ENCODE assay signal across 11 mouse cellular contexts in genomic region chr12:73052036-73052650, GRCm38 (mm10). TPM values are rescaled to one million over a fixed set of nuclear protein-coding genes. Genes with fewer than 3 reads are reported as not detected.
DNase-seq lines count a peak whose midpoint lies in the region; ATAC-seq and TF ChIP-seq lines count a peak whose summit lies in the region.
"Had no signal": no experiment of that assay in that cellular context is flagged by ENCODE, and none has a peak within 500 bp of the region (broad histone marks: within the 10 kb centered on the region; RNA-seq: fewer than 3 reads in every experiment).

No protein-coding gene starts in this region.

- peaks cover 35% of the 10 kb centered on the region for H3K4me1 ChIP-seq in heart, embryonic 10.5 days
- H3K4me1 ChIP-seq in thymus, adult 2 months (replicated peaks; ENCODE audit: control insufficient read depth, insufficient read depth, low read length) = peaks cover 9% of the 10 kb centered on the region; the same call in 1 of the 2 replicates
- no peaks in the 10 kb centered on the region for H3K4me1 ChIP-seq in forebrain, postnatal 0 days (ENCODE audit: insufficient read depth)

- no peak for TF ChIP-seq CTCF in thymus, adult 2 months (IDR thresholded peaks at IDR 0.05; ENCODE audit: borderline replicate concordance, control insufficient read depth, extremely low read depth, insufficient read depth, low read length, poor library complexity)
- TF ChIP-seq CTCF in forebrain, postnatal 0 days (IDR thresholded peaks at IDR 0.05; ENCODE audit: low read depth) = no peak

- no peaks in the 10 kb centered on the region for H3K36me3 ChIP-seq in heart, embryonic 10.5 days
- H3K36me3 ChIP-seq in thymus, adult 2 months (ENCODE audit: control insufficient read depth, insufficient read depth, low read length) = no peaks in the 10 kb centered on the region
- no peaks in the 10 kb centered on the region for H3K36me3 ChIP-seq in forebrain, postnatal 0 days (ENCODE audit: insufficient read depth)
- H3K36me3 ChIP-seq: stomach, embryonic 15.5 days had no signal

- peak overlapping the region; percentile 78 for H3K4me3 ChIP-seq in heart, embryonic 10.5 days
- no peak overlapping the region for H3K4me3 ChIP-seq in thymus, adult 2 months (ENCODE audit: control insufficient read depth, insufficient read depth, low read length)
- no peak overlapping the region for H3K4me3 ChIP-seq in forebrain, postnatal 0 days (ENCODE audit: low read depth, low read length)

- peak; percentile 77 for DNase-seq in heart, embryonic 10.5 days (ENCODE audit: low spot score)
- no peak for DNase-seq in heart, postnatal 36 days
- peak; percentile 24 for DNase-seq in thymus, postnatal 4 days
- no peak for DNase-seq in thymus, adult 2 months
- DNase-seq in induced T-regulatory cell, adult 2 months (ENCODE audit: low read depth) = peak; percentile 19
- no peak for DNase-seq in frontal cortex, postnatal 25 days (ENCODE audit: low spot score in 2 of 2)
- no peak for DNase-seq in spleen, postnatal 14 days (ENCODE audit: low spot score in 2 of 2)
- DNase-seq in forebrain, postnatal 0 days = no peak
- DNase-seq: cerebellum, adult 9-11 months; lung, postnatal 10 days had no signal

- peaks cover 77% of the 10 kb centered on the region for H3K27me3 ChIP-seq in heart, embryonic 10.5 days (ENCODE audit: insufficient read depth, poor library complexity, severe bottlenecking)
- H3K27me3 ChIP-seq in thymus, adult 2 months (ENCODE audit: control insufficient read depth, insufficient read depth, low read length) = peaks cover 33% of the 10 kb centered on the region
- H3K27me3 ChIP-seq in forebrain, postnatal 0 days (ENCODE audit: insufficient read depth, low read length) = peaks cover 95% of the 10 kb centered on the region

- no peak overlapping the region for H3K9ac ChIP-seq in forebrain, postnatal 0 days
- H3K9ac ChIP-seq: stomach, embryonic 15.5 days had no signal

- no peak for TF ChIP-seq POLR2A in thymus, adult 2 months (IDR thresholded peaks at IDR 0.05; ENCODE audit: control insufficient read depth, extremely low read depth, insufficient read depth, low read length, poor library complexity)

- H3K4me2 ChIP-seq in forebrain, postnatal 0 days (ENCODE audit: low read depth) = no peak overlapping the region

- intact Hi-C loops in heart, postnatal 36 days (cut with DNase I) = no loop called here

- peak overlapping the region; percentile 47; the same call in 1 of the 2 replicates for H3K27ac ChIP-seq in heart, embryonic 10.5 days
- no peak overlapping the region for H3K27ac ChIP-seq in thymus, adult 2 months (ENCODE audit: control insufficient read depth, insufficient read depth, low read length)
- no peak overlapping the region for H3K27ac ChIP-seq in forebrain, postnatal 0 days (ENCODE audit: low read depth, low read length)
- H3K27ac ChIP-seq: stomach, embryonic 15.5 days had no signal

- no peaks in the 10 kb centered on the region for H3K9me3 ChIP-seq in heart, embryonic 10.5 days
- no peaks in the 10 kb centered on the region for H3K9me3 ChIP-seq in forebrain, postnatal 0 days (ENCODE audit: low read length)
- H3K9me3 ChIP-seq: stomach, embryonic 15.5 days had no signal

- ATAC-seq in forebrain, postnatal 0 days = no peak

- under 1% methylated on average over 19 of the region's 19 CpGs for WGBS in heart, embryonic 10.5 days
- 10% methylated on average over 19 of the region's 19 CpGs for WGBS in thymus, adult 2 months
- 1% methylated on average over 19 of the region's 19 CpGs for WGBS in forebrain, postnatal 0 days

RNA-seq across cellular contexts. Expression of gene Six1, which starts 1.5 kb away (rescaled TPM):
- 2.5 and 5.4 TPM in 2 replicates for polyA plus RNA-seq in heart, embryonic 10.5 days (2016; fragmentation: Nextera tagmentation; extraction: Ambion mirVana)
- total RNA-seq in heart, postnatal 36 days (2021) = 1 to 10 TPM in 1 of 2 experiments, under 1 TPM in 1; 0.89 to 1.3 TPM
- polyA plus RNA-seq in thymus, adult 2 months (2012; rRNA removed) = 11.9 and 13.9 TPM in 2 replicates
- total RNA-seq in forebrain, postnatal 0 days (2014; rRNA removed) = 0.62 and 0.77 TPM in 2 replicates
- 0.65 TPM in 2 replicates for polyA plus RNA-seq in forebrain, postnatal 0 days (2015; fragmentation: Nextera tagmentation; extraction: Ambion mirVana)

Comparison
In these comparisons a context has a peak if more than half of its experiments do, and no peak if none do; other contexts are left out.
1. DNase-seq: peak in heart, embryonic 10.5 days (single experiment), thymus, postnatal 4 days (single experiment) and induced T-regulatory cell, adult 2 months (single experiment); none in heart, postnatal 36 days (0 of 2), thymus, adult 2 months (single experiment), frontal cortex, postnatal 25 days (0 of 2), spleen, postnatal 14 days (0 of 2) and forebrain, postnatal 0 days (single experiment).